ENCODE assay signal across 8 mouse cellular contexts in the genomic region with DNA sequence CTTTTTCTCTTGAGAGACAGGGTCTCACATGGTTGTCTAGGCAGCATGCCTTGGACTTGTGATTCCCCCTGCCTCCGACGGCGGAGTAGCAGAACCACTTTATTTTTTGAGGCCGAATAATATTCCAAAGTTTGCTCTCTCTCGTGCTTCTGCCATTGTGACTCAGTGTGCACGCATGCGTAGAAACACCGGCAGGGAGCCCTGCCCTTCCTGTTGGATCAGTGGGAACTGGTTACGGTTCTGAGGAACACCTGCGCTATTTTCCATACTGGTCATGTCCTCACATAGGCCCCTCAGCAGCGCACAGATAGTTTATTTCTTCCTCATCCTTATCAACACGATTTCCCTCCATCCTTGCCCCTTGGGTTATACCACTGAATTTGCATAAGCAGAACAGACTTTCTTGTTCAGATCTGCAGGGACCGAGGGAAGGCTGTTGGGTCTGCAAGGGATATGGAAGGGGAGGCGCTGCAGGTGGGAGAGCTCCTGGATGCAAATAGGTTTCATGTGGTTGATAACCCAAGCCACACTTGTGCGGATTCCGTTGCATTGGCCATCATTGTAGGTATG.
DNase-seq lines count a peak whose midpoint lies in the region; ATAC-seq and TF ChIP-seq lines count a peak whose summit lies in the region.

No protein-coding gene starts in this region.

- no peak overlapping the region for H3K9ac ChIP-seq in lung, embryonic 14.5 days
- no peak overlapping the region for H3K9ac ChIP-seq in forebrain, embryonic 13.5 days
- H3K9ac ChIP-seq in limb, embryonic 12.5 days (replicated peaks), result no peak overlapping the region
- H3K9ac ChIP-seq in stomach, embryonic 14.5 days (replicated peaks; ENCODE audit: low read depth, low read length), result no peak overlapping the region

- TF ChIP-seq CTCF in lung, embryonic 14.5 days (IDR thresholded peaks at IDR 0.05; ENCODE audit: low read depth), result no peak

- peak; percentile 21 for DNase-seq in lung, embryonic 14.5 days
- no peak for DNase-seq in lung, postnatal 25 days (ENCODE audit: low spot score)
- DNase-seq in testis, postnatal 14 days (ENCODE audit: low spot score), result no peak
- DNase-seq in thymus, postnatal 10 days (ENCODE audit: low spot score in 2 of 2), result no peak

- H3K9me3 ChIP-seq in lung, embryonic 14.5 days (ENCODE audit: low read depth, low read length), result no peaks in the 10 kb centered on the region
- no peaks in the 10 kb centered on the region for H3K9me3 ChIP-seq in forebrain, embryonic 13.5 days (replicated peaks)
- no peaks in the 10 kb centered on the region for H3K9me3 ChIP-seq in limb, embryonic 12.5 days
- no peaks in the 10 kb centered on the region for H3K9me3 ChIP-seq in stomach, embryonic 14.5 days (ENCODE audit: control insufficient read depth, low read depth, low read length)

- WGBS in lung, embryonic 14.5 days, result 25% methylated on average over 16 of the region's 16 CpGs
- WGBS in forebrain, embryonic 13.5 days, result 26% methylated on average over 16 of the region's 16 CpGs
- 30% methylated on average over 16 of the region's 16 CpGs for WGBS in limb, embryonic 12.5 days
- WGBS in stomach, embryonic 14.5 days, result 27% methylated on average over 16 of the region's 16 CpGs

- no peak for ATAC-seq in lung, embryonic 14.5 days (ENCODE audit: insufficient read depth)
- ATAC-seq in forebrain, embryonic 13.5 days, result no peak
- ATAC-seq in limb, embryonic 12.5 days (ENCODE audit: insufficient number of reproducible peaks, insufficient read depth, low FRiP score, low TSS enrichment, low read depth), result no peak
- no peak for ATAC-seq in stomach, embryonic 14.5 days (ENCODE audit: insufficient number of reproducible peaks, insufficient read depth, low FRiP score, low read depth)
- ATAC-seq in cerebellum, adult (ENCODE audit: insufficient number of reproducible peaks, low FRiP score, low TSS enrichment), result no peak

- H3K36me3 ChIP-seq in lung, embryonic 14.5 days (ENCODE audit: insufficient read depth), result no peaks in the 10 kb centered on the region
- H3K36me3 ChIP-seq in forebrain, embryonic 13.5 days (ENCODE audit: poor library complexity, severe bottlenecking), result no peaks in the 10 kb centered on the region
- no peaks in the 10 kb centered on the region for H3K36me3 ChIP-seq in limb, embryonic 12.5 days
- H3K36me3 ChIP-seq in stomach, embryonic 14.5 days (ENCODE audit: control insufficient read depth, insufficient read depth, low read length), result no peaks in the 10 kb centered on the region

- no peaks in the 10 kb centered on the region; the same call in 1 of the 2 replicates for H3K27me3 ChIP-seq in lung, embryonic 14.5 days (ENCODE audit: insufficient read depth, low read length)
- H3K27me3 ChIP-seq in forebrain, embryonic 13.5 days, result peaks cover 9% of the 10 kb centered on the region; the same call in 1 of the 2 replicates
- H3K27me3 ChIP-seq in limb, embryonic 12.5 days, result peaks cover 19% of the 10 kb centered on the region
- H3K27me3 ChIP-seq in stomach, embryonic 14.5 days (ENCODE audit: control insufficient read depth, insufficient read depth, low read length), result no peaks in the 10 kb centered on the region

- H3K4me1 ChIP-seq in lung, embryonic 14.5 days (ENCODE audit: insufficient read depth), result no peaks in the 10 kb centered on the region
- H3K4me1 ChIP-seq in forebrain, embryonic 13.5 days, result 0 out of 2 replicates have a peak, but pooled peaks cover 6% of the 10 kb centered on the region
- peaks cover 7% of the 10 kb centered on the region; the same call in 1 of the 2 replicates for H3K4me1 ChIP-seq in limb, embryonic 12.5 days (replicated peaks)
- H3K4me1 ChIP-seq in stomach, embryonic 14.5 days (ENCODE audit: control insufficient read depth, insufficient read depth, low read length), result no peaks in the 10 kb centered on the region

- 0 out of 2 replicates have a peak overlapping the region, but pooled peaks have one; percentile 11 for H3K4me3 ChIP-seq in lung, embryonic 14.5 days (ENCODE audit: low read depth, low read length)
- 0 out of 2 replicates have a peak overlapping the region, but pooled peaks have one; percentile 6 for H3K4me3 ChIP-seq in forebrain, embryonic 13.5 days
- H3K4me3 ChIP-seq in limb, embryonic 12.5 days (replicated peaks), result peak overlapping the region; percentile 25; the same call in 1 of the 2 replicates
- peak overlapping the region; percentile 11; the same call in 1 of the 2 replicates for H3K4me3 ChIP-seq in stomach, embryonic 14.5 days (ENCODE audit: low read depth, low read length)

- no peak overlapping the region for H3K27ac ChIP-seq in lung, embryonic 14.5 days (ENCODE audit: low read depth)
- no peak overlapping the region for H3K27ac ChIP-seq in forebrain, embryonic 13.5 days
- no peak overlapping the region for H3K27ac ChIP-seq in limb, embryonic 12.5 days
- H3K27ac ChIP-seq in stomach, embryonic 14.5 days (ENCODE audit: low read length), result no peak overlapping the region

- H3K4me2 ChIP-seq in lung, embryonic 14.5 days, result peak overlapping the region; percentile 51
- H3K4me2 ChIP-seq in forebrain, embryonic 13.5 days, result peak overlapping the region; percentile 45
- peak overlapping the region; percentile 49 for H3K4me2 ChIP-seq in limb, embryonic 12.5 days
- H3K4me2 ChIP-seq in stomach, embryonic 14.5 days (replicated peaks; ENCODE audit: low read depth, low read length), result peak overlapping the region; percentile 39
